Mouse (Mus musculus) heart, adult 2 months (tissue): ENCODE results near the gene Itgb7.
A peak's percentile ranks its signal among the peaks of the same experiment; 100 is the strongest.

Experiments used
- CTCF ChIP-seq: fragments of 200-600 bp; IDR thresholded peaks from 2 replicates; pipeline ENCODE4 v1.8.1; 2022; ENCODE audit warnings: antibody characterized with exemption, mild to moderate bottlenecking, moderate library complexity
- POLR2A ChIP-seq: fragments of 200-500 bp; IDR thresholded peaks from 2 replicates; pipeline ENCODE4 v1.6.1; 2011; ENCODE audit warnings: mild to moderate bottlenecking, low read depth, low read length, control low read depth; ENCODE audit not compliant: insufficient read depth

- TF ChIP-seq CTCF (no peak), POLR2A (peak; percentile 80)
These were observed 13.7 kb upstream of the Itgb7 start for GRCm38 (mm10) chr15:102245461-102245881.
